Mouse (Mus musculus) MEL (cell line): ENCODE measurements around the gene Islr2.

Experiments used
- CTCF ChIP-seq, 3 experiments: IDR thresholded peaks in 2 of 3; conservative IDR thresholded peaks in 1 of 3; 2 replicates each; pipeline ENCODE4 v1.5.1; 2011 to 2012; ENCODE audit warnings: low read length in 3 of 3, low read depth in 2 of 3, mild to moderate bottlenecking in 2 of 3, improper control_type of control experiment in 1 of 3, inconsistent platforms in 1 of 3, mixed read lengths in 1 of 3, moderate library complexity in 1 of 3; ENCODE audit not compliant: control insufficient read depth in 1 of 3, insufficient read depth in 1 of 3, poor library complexity in 1 of 3, severe bottlenecking in 1 of 3
- EP300 ChIP-seq, 2 experiments: IDR thresholded peaks; 2 replicates each; pipeline ENCODE4 v1.6.1; 2011; ENCODE audit warnings: improper control_type of control experiment in 2 of 2, low read length in 2 of 2, low read depth in 1 of 2, mild to moderate bottlenecking in 1 of 2
- MXI1 ChIP-seq: IDR thresholded peaks from 2 replicates; pipeline ENCODE4 v1.6.1; 2011; ENCODE audit warnings: mild to moderate bottlenecking, low read depth, low read length, improper control_type of control experiment
- TCF12 ChIP-seq: IDR thresholded peaks from 2 replicates; pipeline ENCODE4 v1.6.1; 2014; ENCODE audit warnings: low read depth, mild to moderate bottlenecking, inconsistent platforms, low read length, improper control_type of control experiment, moderate library complexity
- USF1 ChIP-seq: IDR thresholded peaks from 2 replicates; pipeline ENCODE4 v1.6.1; 2014; ENCODE audit warnings: low read depth, mild to moderate bottlenecking, inconsistent platforms, low read length, improper control_type of control experiment, moderate library complexity

DNA sequence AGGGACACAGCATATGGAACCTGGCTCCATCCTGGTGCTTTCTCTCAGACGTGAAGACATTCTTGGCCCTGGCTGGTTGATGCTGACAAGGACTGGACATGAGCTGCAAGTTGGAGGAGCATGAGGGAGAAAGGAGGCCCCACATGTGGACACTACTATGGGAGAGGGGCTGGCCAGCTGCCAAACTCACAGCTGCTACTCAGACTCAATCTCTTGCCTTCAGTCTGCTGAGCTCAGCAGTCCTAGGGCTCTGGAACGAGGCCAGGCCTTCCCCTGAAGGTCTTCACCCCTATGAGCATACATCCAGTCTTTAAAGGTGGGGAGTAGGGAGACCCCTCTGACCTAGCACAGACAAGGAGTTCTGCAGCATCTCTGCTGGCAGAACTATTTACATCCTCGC, 48.8 kb downstream of the Islr2 start:
- TF ChIP-seq EP300 (IDR thresholded peaks at IDR 0.05; ENCODE audit: low read depth in 1 of 2, low read length in 2 of 2) (no peak), CTCF (IDR thresholded peaks at IDR 0.05 in 2 of 3, conservative IDR thresholded peaks at IDR 0.05 in 1 of 3; ENCODE audit: control insufficient read depth in 1 of 3, insufficient read depth in 1 of 3, low read depth in 2 of 3, low read length in 3 of 3, poor library complexity in 1 of 3, severe bottlenecking in 1 of 3) (no peak), MXI1 (no peak), TCF12 (no peak), USF1 (no peak)
